Mouse (Mus musculus): ENCODE measurements around the gene Gstm2.
"Not testable (repeated sequence)": the region's sequence is repeated elsewhere in the genome, so short reads cannot be mapped to it uniquely, and the experiment has no call there.

GRCm38 (mm10) chr3:107955260-107955659 is 31.0 kb downstream of the Gstm2 start:
- TF ChIP-seq POLR2A (IDR thresholded peaks at IDR 0.05; ENCODE audit: insufficient read depth, low read depth, low read length); CTCF (IDR thresholded peaks at IDR 0.05): not testable (repeated sequence)

Data from heart, adult 2 months (tissue).